Mouse (Mus musculus): ENCODE data around the gene Pecam1.

- TF ChIP-seq CTCF (IDR thresholded peaks at IDR 0.05; ENCODE audit: low read depth) (no peak), EP300 (optimal IDR thresholded peaks at IDR 0.05) (no peak)
Observed at GRCm38 (mm10) chr11:106666470-106667107, 83.8 kb downstream of the Pecam1 start.
